Mouse (Mus musculus) megakaryocyte progenitor cell, adult 5-6 weeks (primary cell): ENCODE results near the gene Fastkd1. TPM values are rescaled to one million over a fixed set of nuclear protein-coding genes. Genes with fewer than 3 reads are reported as not detected.
"Not testable (repeated sequence)": the region's sequence is repeated elsewhere in the genome, so short reads cannot be mapped to it uniquely, and the experiment has no call there.

Experiments
- ATAC-seq: replicated peaks from 2 replicates; pipeline ENCODE4 v1.8.0; 2016; ENCODE audit warnings: mild to moderate bottlenecking, moderate TSS enrichment, inconsistent platforms; ENCODE audit not compliant: poor library complexity
- total RNA-seq, 2 experiments: library from RNA; stranded (forward) in 1 of 2; stranded (reverse) in 1 of 2; fragments of 157-497, 149-512 nt in 1 of 2; fragments of 200-1000 nt in 1 of 2; gene quantifications; 2 replicates each; pipeline versions ENCODE4 v1.2.3 to v1.2.4; 2015 to 2017

Fastkd1 gene
- total RNA-seq, 2 experiments from 2014 or later, result 16.7 to 21.3 TPM

GRCm38 (mm10) chr2:69675266-69675665 lies 38.0 kb downstream of the Fastkd1 start:
- ATAC-seq, result no peak

GRCm38 (mm10) chr2:69673723-69674122 lies 39.6 kb downstream of the Fastkd1 start:
- no peak for ATAC-seq

- no peak for ATAC-seq
Measured at GRCm38 (mm10) chr2:69669853-69670252, 43.5 kb downstream of the Fastkd1 start, which contains the start of gene Klhl41. Gene Klhl41, plus strand, starts transcription at chr2:69670120.

GRCm38 (mm10) chr2:69668414-69668813 lies 44.9 kb downstream of the Fastkd1 start:
- ATAC-seq, result no peak

- ATAC-seq, result no peak
Measured at GRCm38 (mm10) chr2:69667656-69668055, 45.7 kb downstream of the Fastkd1 start.

GRCm38 (mm10) chr2:69663827-69664476 lies 49.4 kb downstream of the Fastkd1 start:
- peak; percentile 48 for ATAC-seq

GRCm38 (mm10) chr2:69659326-69659725 lies 54.0 kb downstream of the Fastkd1 start:
- no peak for ATAC-seq

GRCm38 (mm10) chr2:69649716-69650115 lies 63.6 kb downstream of the Fastkd1 start:
- ATAC-seq, result no peak

- ATAC-seq, result peak; percentile 100
Measured at GRCm38 (mm10) chr2:69646726-69647490, 66.4 kb downstream of the Fastkd1 start, which contains the start of gene Bbs5. Gene Bbs5, plus strand, starts transcription at chr2:69647171.

GRCm38 (mm10) chr2:69644968-69645617 lies 68.2 kb downstream of the Fastkd1 start:
- ATAC-seq, result no peak

GRCm38 (mm10) chr2:69640100-69640499 lies 73.2 kb downstream of the Fastkd1 start:
- ATAC-seq, result no peak

- ATAC-seq, result not testable (repeated sequence)
Measured at GRCm38 (mm10) chr2:69637989-69638388, 75.3 kb downstream of the Fastkd1 start.

Other genes with a start within 250 kb of the Fastkd1 start
- gene Lrp2, start 127.5 kb downstream of the Fastkd1 start, total RNA-seq (2015), result not detected in 2 replicates
- gene Lrp2, start 127.5 kb downstream of the Fastkd1 start, total RNA-seq (2017), result under 0.01 TPM in 1 of 2 replicates, not detected in the other
- gene Bbs5, start 66.3 kb downstream of the Fastkd1 start, total RNA-seq (2015), result 6.8 and 8.9 TPM in 2 replicates
- 4.6 and 5.2 TPM in 2 replicates for gene Bbs5, start 66.3 kb downstream of the Fastkd1 start, total RNA-seq (2017)
- gene Klhl41, start 43.4 kb downstream of the Fastkd1 start, total RNA-seq (2015), result not detected in 2 replicates
- gene Klhl41, start 43.4 kb downstream of the Fastkd1 start, total RNA-seq (2017), result 0.07 TPM in 1 of 2 replicates, not detected in the other
- gene Ppig, start 9.0 kb upstream of the Fastkd1 start, total RNA-seq (2015), result 136 and 142 TPM in 2 replicates
- 70.5 and 131 TPM in 2 replicates for gene Ppig, start 9.0 kb upstream of the Fastkd1 start, total RNA-seq (2017)
- gene Ccdc173, start 76.1 kb upstream of the Fastkd1 start, total RNA-seq (2015), result 1.8 and 2.5 TPM in 2 replicates
- 0.54 and 3.3 TPM in 2 replicates for gene Ccdc173, start 76.1 kb upstream of the Fastkd1 start, total RNA-seq (2017)
- gene Phospho2, start 76.1 kb upstream of the Fastkd1 start, total RNA-seq (2015), result 24.5 and 25.3 TPM in 2 replicates
- 21.9 and 25.0 TPM in 2 replicates for gene Phospho2, start 76.1 kb upstream of the Fastkd1 start, total RNA-seq (2017)
- gene Klhl23, start 108.4 kb upstream of the Fastkd1 start, total RNA-seq (2015), result 15.1 and 18.7 TPM in 2 replicates
- gene Klhl23, start 108.4 kb upstream of the Fastkd1 start, total RNA-seq (2017), result 28.6 and 30.4 TPM in 2 replicates
- gene Ssb, start 148.0 kb upstream of the Fastkd1 start, total RNA-seq (2015), result 421 and 424 TPM in 2 replicates
- 505 and 604 TPM in 2 replicates for gene Ssb, start 148.0 kb upstream of the Fastkd1 start, total RNA-seq (2017)
- gene Mettl5, start 172.1 kb upstream of the Fastkd1 start, total RNA-seq (2015), result 41.4 and 42.9 TPM in 2 replicates
- gene Mettl5, start 172.1 kb upstream of the Fastkd1 start, total RNA-seq (2017), result 35.3 and 44.0 TPM in 2 replicates
- gene Ubr3, start 183.7 kb upstream of the Fastkd1 start, total RNA-seq (2015), result 34.8 and 42.0 TPM in 2 replicates
- 31.7 and 45.8 TPM in 2 replicates for gene Ubr3, start 183.7 kb upstream of the Fastkd1 start, total RNA-seq (2017)